Mouse (Mus musculus) CD4-positive naive resting alpha-beta T cell, adult 76 days (primary cell): ENCODE results near the gene Mycs. TPM values are rescaled to one million over a fixed set of nuclear protein-coding genes. Genes with fewer than 3 reads are reported as not detected.

Source experiments
- total RNA-seq: library from RNA; stranded (reverse); gene quantifications from one replicate; pipeline ENCODE4 v1.2.4, GENCODE M21; 2023

Mycs gene
- not detected for total RNA-seq

GRCm38 (mm10) chrX:5469165-5469564 lies at the start of gene Mycs:
Gene Mycs, minus strand, starts transcription at chrX:5469265.

Other genes with a start within 250 kb of the Mycs start
- gene Btbd35f7, start 199.8 kb upstream of the Mycs start, total RNA-seq: not detected